Mouse (Mus musculus) spleen, adult 12 weeks (tissue): ENCODE measurements around the gene Sirt3.
A peak's percentile ranks its signal among the peaks of the same experiment; 100 is the strongest.

Experiments used
- DNase-seq: peaks from one replicate; pipeline ENCODE4 v3.0.0; 2022; ENCODE audit warnings: low spot score

The Sirt3 gene

GRCm38 (mm10) chr7:140881696-140882468 is at the start of gene Sirt3, which contains the start of gene Psmd13:
Gene Sirt3 (minus strand): TSS chr7:140882309.
Gene Psmd13 (plus strand): TSS chr7:140881968.
- DNase-seq = peak; percentile 91

- no peak for DNase-seq
These were observed 45.1 kb upstream of the Sirt3 start for GRCm38 (mm10) chr7:140927181-140927580.

- no peak for DNase-seq
These were observed 41.1 kb upstream of the Sirt3 start for GRCm38 (mm10) chr7:140923070-140923775.

DNA sequence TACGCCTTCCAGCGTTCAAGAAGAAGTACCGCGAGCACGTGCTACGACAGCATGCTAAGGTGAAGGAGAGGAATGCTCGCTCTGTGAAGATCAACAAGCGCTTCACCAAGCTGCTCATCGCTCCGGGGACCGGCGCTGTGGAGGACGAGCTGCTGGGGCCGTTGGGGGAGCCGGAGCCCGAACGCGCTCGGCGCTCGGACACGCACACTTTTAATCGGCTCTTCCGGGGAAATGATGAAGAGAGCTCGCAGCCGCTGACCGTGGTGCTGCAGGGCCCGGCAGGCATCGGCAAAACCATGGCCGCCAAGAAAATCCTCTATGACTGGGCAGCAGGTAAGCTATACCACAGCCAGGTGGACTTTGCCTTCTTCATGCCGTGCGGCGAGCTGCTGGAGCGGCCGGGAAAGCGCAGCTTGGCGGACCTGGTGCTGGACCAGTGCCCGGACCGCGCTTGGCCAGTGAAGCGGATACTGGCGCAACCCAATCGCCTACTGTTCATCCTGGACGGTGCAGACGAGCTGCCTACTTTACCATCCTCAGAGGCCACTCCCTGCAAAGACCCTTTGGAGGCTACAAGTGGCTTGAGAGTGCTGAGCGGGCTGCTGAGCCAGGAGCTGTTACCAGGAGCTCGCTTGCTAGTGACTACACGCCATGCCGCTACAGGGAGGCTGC is 40.4 kb upstream of the Sirt3 start:
- DNase-seq = no peak

DNA sequence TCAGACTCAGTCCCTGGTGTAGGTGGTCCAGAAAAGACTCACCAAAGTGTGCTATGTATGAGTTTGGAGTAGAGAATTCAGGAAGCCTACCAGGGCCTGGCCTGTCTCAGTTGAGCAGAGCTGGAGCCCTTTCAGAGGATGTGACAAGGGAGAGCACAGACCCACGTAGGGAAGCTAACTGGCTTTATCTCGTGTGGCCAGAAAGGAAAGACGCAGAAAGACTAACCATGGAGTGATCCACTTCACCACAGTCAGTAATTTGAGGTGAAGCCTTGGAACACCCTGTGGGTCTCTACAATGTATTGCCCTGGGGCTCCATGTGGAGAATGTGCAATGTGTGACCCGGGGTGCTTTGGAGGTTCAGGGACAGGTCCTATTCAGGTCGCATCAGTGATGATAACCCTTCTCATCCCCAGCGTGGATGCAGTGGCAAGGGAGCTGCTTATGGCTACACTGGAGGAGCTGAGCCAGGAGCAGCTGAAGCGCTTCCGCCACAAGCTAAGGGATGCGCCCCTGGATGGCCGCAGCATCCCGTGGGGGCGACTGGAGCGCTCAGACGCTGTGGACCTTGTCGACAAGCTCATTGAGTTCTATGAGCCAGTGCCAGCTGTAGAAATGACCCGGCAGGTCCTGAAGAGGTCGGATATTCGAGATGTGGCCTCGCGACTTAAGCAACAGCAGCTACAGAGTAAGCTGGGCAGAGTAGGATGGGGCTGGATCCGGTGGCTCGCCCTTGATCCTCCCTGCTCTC is 39.3 kb upstream of the Sirt3 start:
- DNase-seq = no peak

DNA sequence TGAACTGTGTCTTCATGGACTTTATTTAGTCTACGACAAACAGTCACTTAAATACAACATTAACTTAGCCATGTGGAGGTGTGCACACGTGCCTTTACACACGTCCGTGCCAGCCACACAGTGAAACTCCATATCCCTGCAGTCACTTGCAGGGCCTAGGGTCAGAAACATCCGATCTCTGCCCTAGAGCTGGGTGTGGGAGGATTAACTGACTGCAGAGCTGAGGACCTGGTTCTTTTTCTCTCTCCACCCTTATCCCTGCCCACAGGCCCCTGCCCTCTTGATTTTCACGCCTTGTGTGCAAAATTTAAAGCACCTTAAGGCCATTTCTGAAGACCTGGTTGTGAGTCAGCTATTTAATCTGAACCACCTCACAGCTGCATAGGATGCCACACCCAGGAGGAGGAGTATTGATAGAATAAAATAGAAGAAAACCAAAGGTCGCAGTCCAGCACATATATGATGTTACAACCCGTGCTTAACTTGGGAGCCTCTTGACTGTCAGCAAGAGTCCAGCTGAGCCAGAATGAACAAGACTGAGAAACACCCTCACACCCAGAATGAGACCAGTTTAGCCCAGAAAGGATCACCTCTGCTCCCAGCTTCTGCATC is 38.4 kb upstream of the Sirt3 start, which contains the start of gene Nlrp6:
Gene Nlrp6 (plus strand): TSS at position 485 of the 612 bp plus-strand sequence.
- DNase-seq = no peak

DNA sequence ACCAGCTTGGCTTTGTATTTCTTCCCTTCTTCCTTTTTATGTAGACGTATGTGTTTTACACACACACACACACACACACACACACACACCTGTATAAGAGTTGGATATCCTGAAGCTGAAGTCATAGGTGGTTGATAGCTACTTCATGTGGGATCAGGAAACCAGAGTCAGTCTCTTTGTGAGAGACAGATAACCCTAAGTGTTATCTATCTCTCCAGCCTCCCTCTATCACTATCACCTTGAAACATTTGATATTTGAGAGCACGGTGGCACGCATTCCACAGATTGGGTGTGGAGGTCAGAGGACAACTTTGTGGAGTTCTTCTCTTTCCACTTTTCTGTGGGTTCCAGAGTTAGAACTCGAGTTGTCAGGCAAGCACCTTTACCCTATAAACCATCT is 37.8 kb upstream of the Sirt3 start:
- DNase-seq = no peak

- no peak for DNase-seq
These were observed 32.1 kb upstream of the Sirt3 start for GRCm38 (mm10) chr7:140914031-140914690.

DNA sequence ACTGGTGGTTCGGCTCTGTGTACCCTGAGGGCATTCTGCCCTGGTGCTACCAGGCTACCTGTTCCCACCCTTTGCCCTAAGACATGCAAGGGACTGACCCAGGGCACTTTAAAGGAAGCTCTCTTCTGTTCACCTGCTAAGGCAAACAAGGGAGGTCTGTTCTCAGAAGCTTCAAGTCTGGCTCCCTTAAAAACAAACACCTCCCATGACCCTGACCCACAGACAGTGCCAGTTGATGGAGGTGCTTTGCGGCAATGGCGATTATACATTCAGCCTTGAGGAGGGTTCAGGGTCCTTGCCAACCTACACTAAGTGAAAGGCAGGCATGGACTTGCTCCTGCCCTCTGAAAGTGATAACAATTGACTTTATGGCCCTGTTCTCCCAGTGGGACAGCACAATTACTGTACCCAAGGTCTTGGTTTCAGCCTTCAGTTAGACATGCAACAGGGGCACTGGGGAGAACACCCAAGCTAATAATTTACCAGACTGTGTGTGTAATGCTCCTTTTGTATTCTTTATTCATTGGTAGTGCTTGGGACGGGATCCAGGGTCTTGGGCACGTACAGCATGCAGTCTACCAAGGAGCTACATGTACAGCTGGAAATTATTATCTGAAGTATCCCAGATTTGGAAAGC is 30.9 kb upstream of the Sirt3 start:
- DNase-seq = no peak

DNA sequence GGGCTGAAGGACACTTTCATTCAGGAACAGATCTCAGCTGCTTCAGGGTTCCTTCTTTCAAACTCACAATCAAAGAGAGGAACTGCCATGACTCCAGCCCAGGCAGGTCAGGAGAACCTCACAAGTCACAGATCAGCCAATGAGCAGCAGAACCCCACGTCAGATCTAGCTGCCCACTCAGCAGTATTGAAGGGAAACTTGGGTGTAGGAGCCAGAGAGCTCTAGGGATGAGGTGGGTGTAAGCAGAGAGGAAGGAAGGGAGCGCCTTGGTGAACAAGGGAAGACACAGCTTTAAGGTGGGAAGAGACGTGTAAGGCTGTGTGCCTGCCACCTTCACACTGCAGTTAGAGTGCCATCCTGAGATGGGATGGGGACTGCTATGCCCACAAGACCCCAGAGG is 30.2 kb upstream of the Sirt3 start:
- DNase-seq = no peak

DNA sequence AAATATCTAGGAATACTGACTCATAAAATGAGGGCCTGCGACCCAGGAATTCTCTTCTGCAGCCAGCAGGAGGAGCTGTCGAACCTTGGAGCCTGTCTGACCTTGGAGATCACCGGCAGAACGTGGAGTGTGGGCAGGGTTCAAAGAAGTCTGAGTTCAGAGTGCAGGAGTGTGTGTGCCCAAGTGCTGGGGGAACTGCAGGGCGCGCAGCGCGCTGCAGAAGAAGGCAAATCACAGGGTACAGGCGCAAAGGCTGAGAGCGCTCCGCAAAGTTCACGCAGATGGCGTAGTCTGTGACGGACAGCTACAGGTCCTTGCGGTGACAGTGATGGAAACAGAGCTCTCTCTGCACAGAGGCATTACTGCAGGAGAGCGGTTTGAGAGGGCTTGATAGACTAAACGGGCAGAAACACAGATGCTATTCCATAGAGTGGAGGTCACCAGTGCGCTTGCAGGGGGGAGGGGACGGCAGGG is 26.6 kb upstream of the Sirt3 start:
- peak; percentile 45 for DNase-seq

- no peak for DNase-seq
These were observed 26.1 kb upstream of the Sirt3 start for GRCm38 (mm10) chr7:140908181-140908580.

GRCm38 (mm10) chr7:140907697-140908096 is 25.6 kb upstream of the Sirt3 start:
- DNase-seq = no peak

- no peak for DNase-seq
These were observed 25.0 kb upstream of the Sirt3 start for GRCm38 (mm10) chr7:140907131-140907530.

DNA sequence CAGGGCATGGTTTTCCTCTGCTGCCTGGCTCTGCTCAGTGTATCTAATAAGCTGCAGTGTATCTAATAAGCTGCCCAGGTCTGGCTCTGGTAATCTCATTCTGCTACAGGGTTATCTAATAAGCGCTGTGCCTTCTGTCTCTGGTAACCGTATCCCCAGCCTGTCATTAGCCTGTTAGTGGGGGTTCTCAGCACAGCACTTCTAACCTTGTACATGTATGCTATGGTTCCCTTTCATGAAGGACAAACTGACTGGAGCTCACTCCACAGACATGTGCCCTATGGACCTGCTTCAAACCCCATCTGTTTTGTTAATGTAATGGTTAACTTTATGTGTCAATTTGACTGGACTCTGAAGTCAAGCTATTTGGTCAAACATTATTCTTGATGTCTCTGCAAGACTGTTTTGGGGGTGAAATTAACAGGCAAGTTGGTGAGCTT is 23.6 kb upstream of the Sirt3 start:
- no peak for DNase-seq

DNA sequence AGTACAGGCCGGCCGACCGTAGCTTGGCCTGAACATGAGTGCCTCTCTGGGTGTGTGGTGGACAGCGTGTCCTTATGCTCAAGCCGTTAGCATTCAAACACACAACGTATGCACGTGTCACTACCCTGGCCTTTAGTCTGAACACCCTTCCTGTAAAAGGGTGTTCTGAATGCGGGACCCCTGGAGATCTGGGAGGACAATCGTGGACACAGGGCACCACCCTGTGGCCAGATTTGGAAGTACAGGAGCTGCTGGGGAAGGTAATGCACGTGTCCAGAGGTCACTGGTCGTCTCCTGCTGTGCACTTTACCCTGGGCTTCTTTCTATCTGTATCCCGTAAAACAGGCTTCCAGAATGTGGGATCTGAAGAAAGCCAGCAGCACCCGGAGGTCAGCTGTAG is 21.1 kb upstream of the Sirt3 start:
- DNase-seq = peak; percentile 60

GRCm38 (mm10) chr7:140902036-140902875 is 20.1 kb upstream of the Sirt3 start:
- DNase-seq = no peak

DNA sequence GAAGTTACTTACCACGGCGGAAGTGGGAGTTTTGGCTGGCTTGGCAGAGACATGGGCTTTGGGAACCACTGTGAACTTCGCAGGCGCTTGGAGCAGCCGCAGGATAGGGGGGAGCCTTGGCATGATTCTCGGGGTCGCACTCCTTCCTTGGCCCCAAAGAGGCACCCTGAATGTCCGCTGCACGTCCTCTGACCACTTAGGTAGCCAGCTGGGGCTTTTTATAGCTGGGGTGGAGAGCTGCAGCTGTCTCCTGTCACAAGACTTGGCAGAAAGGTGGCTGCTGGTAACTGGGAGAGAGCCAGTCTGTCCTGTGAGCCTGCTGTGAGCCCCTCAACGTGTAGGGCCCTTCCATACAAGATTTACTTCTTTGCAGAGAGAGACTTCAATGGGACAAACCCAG is 18.1 kb upstream of the Sirt3 start, which contains the start of gene Cox8b:
Gene Cox8b (minus strand): TSS at position 227 of the 400 bp plus-strand sequence.
- DNase-seq = no peak

DNA sequence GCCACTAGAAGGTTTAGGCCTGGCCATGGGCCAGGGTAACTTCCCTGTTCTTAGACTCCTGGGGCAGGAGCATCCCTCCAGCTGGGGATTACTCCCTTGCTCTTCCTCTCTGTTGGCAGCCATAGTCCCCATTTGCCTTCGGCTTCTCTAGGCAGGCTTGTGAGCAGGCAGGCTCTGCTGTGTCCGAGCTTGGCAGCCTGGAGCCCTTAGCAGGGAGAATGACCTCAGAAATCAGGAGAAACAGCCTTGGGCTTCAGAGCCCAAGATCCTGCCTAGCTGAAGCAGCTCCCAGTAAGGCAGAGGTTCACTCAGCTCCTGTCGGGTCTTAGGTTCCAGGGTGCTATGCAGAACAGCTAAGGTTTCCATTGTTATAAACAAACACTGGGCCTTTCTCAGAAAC is 17.0 kb upstream of the Sirt3 start:
- DNase-seq = no peak
